Mouse (Mus musculus): ENCODE data around the gene Adam10.

Adam10 gene

GRCm38 (mm10) chr9:70775517-70775916 lies 96.7 kb downstream of the Adam10 start:
- no peak for DNase-seq (ENCODE audit: low read depth, low spot score)

- no peak for DNase-seq (ENCODE audit: low read depth, low spot score)
Measured at GRCm38 (mm10) chr9:70782191-70782590, 103.4 kb downstream of the Adam10 start.

GRCm38 (mm10) chr9:70788705-70789104 lies 109.9 kb downstream of the Adam10 start:
- no peak for DNase-seq (ENCODE audit: low read depth, low spot score)

- DNase-seq (ENCODE audit: low read depth, low spot score), result no peak
Measured at GRCm38 (mm10) chr9:70790621-70791020, 111.8 kb downstream of the Adam10 start.

- peak; percentile 13 for DNase-seq (ENCODE audit: low read depth, low spot score)
Measured at GRCm38 (mm10) chr9:70794643-70795438, 116.0 kb downstream of the Adam10 start.

- DNase-seq (ENCODE audit: low read depth, low spot score), result no peak
Measured at GRCm38 (mm10) chr9:70795439-70795757, 116.6 kb downstream of the Adam10 start.

- no peak for DNase-seq (ENCODE audit: low read depth, low spot score)
Measured at GRCm38 (mm10) chr9:70800588-70801315, 122.0 kb downstream of the Adam10 start.

- DNase-seq (ENCODE audit: low read depth, low spot score), result no peak
Measured at GRCm38 (mm10) chr9:70801761-70802160, 123.0 kb downstream of the Adam10 start.

GRCm38 (mm10) chr9:70802816-70803215 lies 124.0 kb downstream of the Adam10 start:
- no peak for DNase-seq (ENCODE audit: low read depth, low spot score)

DNA sequence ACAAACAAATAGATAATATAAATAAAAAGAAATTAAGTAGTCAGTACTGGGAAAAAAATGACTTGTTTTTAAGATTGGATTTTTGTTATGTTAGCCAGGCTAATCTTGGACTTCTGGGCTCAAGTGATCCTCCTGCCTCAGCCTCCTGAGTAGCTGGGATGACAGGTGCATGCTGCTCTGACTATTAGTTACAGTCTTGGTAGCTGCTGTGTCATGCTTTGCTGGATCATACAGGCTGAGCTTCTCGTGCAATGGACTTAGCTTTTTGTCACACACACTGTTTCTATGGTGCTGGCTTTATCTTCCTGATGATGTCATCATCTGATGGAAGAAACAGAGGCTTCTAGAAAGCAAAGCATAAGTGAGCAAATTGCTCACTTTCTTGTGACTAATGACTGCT lies 127.3 kb downstream of the Adam10 start:
- DNase-seq (ENCODE audit: low read depth, low spot score), result no peak

GRCm38 (mm10) chr9:70807714-70808113 lies 128.9 kb downstream of the Adam10 start:
- DNase-seq (ENCODE audit: low read depth, low spot score), result no peak

DNA sequence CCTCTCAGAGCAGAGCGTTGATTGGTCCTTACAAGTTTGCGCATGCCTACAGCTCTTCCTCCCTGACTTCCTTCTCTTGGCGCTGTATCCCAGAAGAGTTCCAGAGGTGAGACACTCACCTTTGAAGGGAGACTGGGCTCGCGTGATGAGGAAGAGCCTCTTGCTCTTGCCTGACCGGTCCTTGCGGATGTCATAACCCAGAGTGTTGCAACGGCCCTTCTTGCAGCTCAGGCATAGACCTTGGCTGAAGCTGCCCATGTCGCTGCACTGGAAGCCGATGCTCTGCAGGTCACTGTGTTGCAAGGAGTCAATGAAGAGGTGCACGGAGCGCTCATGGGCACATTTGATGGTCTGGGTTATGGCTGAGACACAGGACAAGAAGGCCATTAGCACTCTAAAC lies 133.8 kb downstream of the Adam10 start:
- no peak for DNase-seq (ENCODE audit: low read depth, low spot score)

GRCm38 (mm10) chr9:70816701-70817305 lies 138.0 kb downstream of the Adam10 start:
- DNase-seq (ENCODE audit: low read depth, low spot score), result no peak

- DNase-seq (ENCODE audit: low read depth, low spot score), result no peak
Measured at GRCm38 (mm10) chr9:70817396-70817795, 138.6 kb downstream of the Adam10 start.

DNA sequence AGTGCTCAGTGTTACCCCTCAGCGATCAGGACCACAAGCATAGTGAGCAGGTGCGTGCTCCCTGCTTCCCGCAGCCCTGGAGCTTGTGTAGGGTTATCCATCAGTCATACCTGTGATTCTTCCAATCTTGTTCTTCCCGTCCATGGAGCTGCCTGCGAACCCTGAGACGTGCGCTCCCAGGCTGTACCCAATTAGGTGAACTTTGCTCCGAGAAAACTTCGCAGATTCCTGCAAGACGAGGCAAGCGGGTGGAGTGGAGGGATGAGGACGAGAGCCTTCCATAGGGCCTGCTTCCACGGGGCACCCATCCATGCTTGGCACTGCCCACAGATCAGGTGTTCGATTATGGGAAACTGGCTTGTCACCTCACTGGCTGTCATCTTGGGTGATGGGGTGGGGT lies 139.9 kb downstream of the Adam10 start:
- no peak for DNase-seq (ENCODE audit: low read depth, low spot score)

- DNase-seq (ENCODE audit: low read depth, low spot score), result no peak
Measured at GRCm38 (mm10) chr9:70824103-70824502, 145.3 kb downstream of the Adam10 start.

DNA sequence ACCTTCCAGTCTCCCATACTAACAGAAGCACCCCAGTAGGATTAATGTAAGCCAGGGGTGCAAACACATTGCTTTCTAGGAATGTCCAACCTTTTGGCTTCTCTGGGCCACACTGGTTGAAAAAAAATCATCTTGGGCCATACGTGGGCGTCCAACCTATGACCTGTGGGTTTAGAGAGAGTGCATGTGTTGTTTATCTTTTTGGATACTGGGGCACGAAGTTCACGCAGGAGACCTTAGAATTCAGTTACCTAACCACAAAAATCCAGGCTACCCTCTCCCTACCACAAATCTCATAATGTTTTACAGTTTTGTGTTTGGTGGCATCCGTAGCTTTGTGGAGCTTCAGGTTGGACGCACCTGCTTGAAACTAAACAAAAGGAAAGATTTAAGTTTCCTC lies 149.1 kb downstream of the Adam10 start:
- no peak for DNase-seq (ENCODE audit: low read depth, low spot score)
